Comparison of ENCODE assay signal across 12 mouse cellular contexts in the genomic region with DNA sequence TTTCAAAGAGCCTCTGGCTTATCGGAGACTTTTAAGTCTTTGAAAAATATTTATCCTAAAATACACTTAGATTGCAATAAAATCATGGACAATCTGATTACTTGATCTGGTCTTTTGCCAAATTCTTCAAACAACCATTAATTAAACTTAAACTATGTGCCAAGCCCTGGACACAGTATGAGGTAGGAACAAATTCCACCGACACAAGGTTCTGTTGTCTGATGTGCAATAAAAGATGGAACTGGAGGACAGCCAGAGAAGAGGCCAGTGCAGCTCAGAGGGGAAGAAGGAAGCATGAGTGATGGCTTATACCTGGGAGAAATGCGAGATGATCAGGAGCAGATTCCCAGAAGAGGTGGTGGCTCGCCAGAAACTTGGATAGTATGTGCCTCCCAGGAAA.
"Had no signal": no experiment of that assay in that cellular context is flagged by ENCODE, and none has a peak within 500 bp of the region (broad histone marks: within the 10 kb centered on the region; RNA-seq: fewer than 3 reads in every experiment).

No protein-coding gene starts in this region.

- ATAC-seq: midbrain, embryonic 16.5 days had no signal

- DNase-seq: lung, adult 18-20 months; retina, postnatal 1 day; right cerebral cortex, postnatal 4 days; spleen, adult 18-20 months; thymus, adult 18-20 months; thymus, postnatal 14 days had no signal

- H3K4me3 ChIP-seq: layer of hippocampus, adult 2 months; limb, embryonic 13.5 days; midbrain, embryonic 12.5 days; neural tube, embryonic 13.5 days had no signal

- H3K9ac ChIP-seq: limb, embryonic 13.5 days; liver, embryonic 14.5 days; midbrain, embryonic 12.5 days; neural tube, embryonic 13.5 days had no signal

- H3K27me3 ChIP-seq: limb, embryonic 13.5 days; midbrain, embryonic 12.5 days; neural tube, embryonic 13.5 days had no signal

- H3K9me3 ChIP-seq: limb, embryonic 13.5 days; midbrain, embryonic 12.5 days; neural tube, embryonic 13.5 days had no signal

- H3K4me1 ChIP-seq: limb, embryonic 13.5 days; midbrain, embryonic 12.5 days; neural tube, embryonic 13.5 days had no signal

- H3K27ac ChIP-seq: layer of hippocampus, adult 2 months; limb, embryonic 13.5 days; liver, embryonic 14.5 days; midbrain, embryonic 12.5 days; neural tube, embryonic 13.5 days had no signal

- H3K4me2 ChIP-seq: limb, embryonic 13.5 days; midbrain, embryonic 12.5 days; neural tube, embryonic 13.5 days had no signal

- H3K36me3 ChIP-seq: limb, embryonic 13.5 days; midbrain, embryonic 12.5 days; neural tube, embryonic 13.5 days had no signal
